Mouse (Mus musculus) MEL (cell line): ENCODE measurements around the gene Ndufb4.

ENCODE experiments used
- BHLHE40 ChIP-seq: IDR thresholded peaks from 2 replicates; pipeline ENCODE4 v1.6.1; 2012; ENCODE audit warnings: low read depth, mild to moderate bottlenecking, inconsistent platforms, low read length, improper control_type of control experiment, borderline replicate concordance
- CTCF ChIP-seq, 3 experiments: IDR thresholded peaks in 2 of 3; conservative IDR thresholded peaks in 1 of 3; 2 replicates each; pipeline ENCODE4 v1.5.1; 2011 to 2012; ENCODE audit warnings: low read length in 3 of 3, low read depth in 2 of 3, mild to moderate bottlenecking in 2 of 3, improper control_type of control experiment in 1 of 3, inconsistent platforms in 1 of 3, mixed read lengths in 1 of 3, moderate library complexity in 1 of 3; ENCODE audit not compliant: control insufficient read depth in 1 of 3, insufficient read depth in 1 of 3, poor library complexity in 1 of 3, severe bottlenecking in 1 of 3
- EP300 ChIP-seq, 2 experiments: IDR thresholded peaks; 2 replicates each; pipeline ENCODE4 v1.6.1; 2011; ENCODE audit warnings: improper control_type of control experiment in 2 of 2, low read length in 2 of 2, low read depth in 1 of 2, mild to moderate bottlenecking in 1 of 2
- HCFC1 ChIP-seq: IDR thresholded peaks from 2 replicates; pipeline ENCODE4 v1.6.1; 2012; ENCODE audit warnings: low read depth, mild to moderate bottlenecking, inconsistent platforms, low read length, improper control_type of control experiment, moderate library complexity
- MAFK ChIP-seq: IDR thresholded peaks from 2 replicates; pipeline ENCODE4 v1.6.1; 2011; ENCODE audit warnings: low read depth, mild to moderate bottlenecking, low read length, improper control_type of control experiment, borderline replicate concordance
- MAX ChIP-seq: IDR thresholded peaks from 2 replicates; pipeline ENCODE4 v1.6.1; 2011; ENCODE audit warnings: low read length, improper control_type of control experiment
- MXI1 ChIP-seq: IDR thresholded peaks from 2 replicates; pipeline ENCODE4 v1.6.1; 2011; ENCODE audit warnings: mild to moderate bottlenecking, low read depth, low read length, improper control_type of control experiment
- POLR2A ChIP-seq, 2 experiments: IDR thresholded peaks; 2 replicates each; pipeline ENCODE4 v1.6.1; 2011 to 2012; ENCODE audit warnings: low read length in 2 of 2, mild to moderate bottlenecking in 2 of 2, control low read depth in 1 of 2, improper control_type of control experiment in 1 of 2, low read depth in 1 of 2, moderate library complexity in 1 of 2; ENCODE audit not compliant: control insufficient read depth in 1 of 2, insufficient read depth in 1 of 2, poor library complexity in 1 of 2
- RCOR1 ChIP-seq: IDR thresholded peaks from 2 replicates; pipeline ENCODE4 v1.6.1; 2012; ENCODE audit warnings: low read depth, mild to moderate bottlenecking, inconsistent platforms, low read length, improper control_type of control experiment
- SMC3 ChIP-seq: IDR thresholded peaks from 2 replicates; pipeline ENCODE4 v1.6.1; 2011; ENCODE audit warnings: low read depth, low read length, improper control_type of control experiment
- UBTF ChIP-seq: IDR thresholded peaks from 2 replicates; pipeline ENCODE4 v1.6.1; 2012; ENCODE audit warnings: low read depth, mild to moderate bottlenecking, inconsistent platforms, low read length, improper control_type of control experiment, moderate library complexity, borderline replicate concordance; ENCODE audit not compliant: insufficient read depth
- USF1 ChIP-seq: IDR thresholded peaks from 2 replicates; pipeline ENCODE4 v1.6.1; 2014; ENCODE audit warnings: low read depth, mild to moderate bottlenecking, inconsistent platforms, low read length, improper control_type of control experiment, moderate library complexity
- USF2 ChIP-seq, 2 experiments: IDR thresholded peaks; 2 replicates each; pipeline ENCODE4 v1.6.1; 2011 to 2012; ENCODE audit warnings: improper control_type of control experiment in 2 of 2, low read length in 2 of 2, borderline replicate concordance in 1 of 2, inconsistent platforms in 1 of 2, low read depth in 1 of 2, mild to moderate bottlenecking in 1 of 2; ENCODE audit not compliant: insufficient read depth in 1 of 2

DNA sequence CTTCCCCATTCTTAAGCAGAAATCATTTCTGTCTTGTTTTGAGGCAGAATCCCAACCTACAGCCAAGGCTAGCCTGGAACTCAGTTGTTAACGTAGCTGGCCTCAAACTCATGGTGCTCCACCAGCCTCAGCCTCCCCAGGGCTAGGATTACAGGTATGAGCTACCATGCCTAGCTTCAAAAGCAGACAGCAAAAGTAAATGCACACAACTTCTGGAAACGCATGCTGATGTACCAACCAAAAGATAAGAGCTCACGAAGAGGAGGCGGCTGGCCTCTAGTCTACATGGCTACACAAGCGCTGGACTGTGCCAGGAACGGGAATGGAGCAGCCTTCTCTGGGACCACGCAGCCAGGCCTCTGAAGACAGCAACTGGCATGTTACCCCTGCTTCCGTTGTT is 6.3 kb downstream of the Ndufb4 start:
- no peak for TF ChIP-seq MXI1
- TF ChIP-seq CTCF (IDR thresholded peaks at IDR 0.05 in 2 of 3, conservative IDR thresholded peaks at IDR 0.05 in 1 of 3; ENCODE audit: control insufficient read depth in 1 of 3, insufficient read depth in 1 of 3, low read depth in 2 of 3, low read length in 3 of 3, poor library complexity in 1 of 3, severe bottlenecking in 1 of 3) = no peak
- TF ChIP-seq USF2 (IDR thresholded peaks at IDR 0.05; ENCODE audit: borderline replicate concordance in 1 of 2, insufficient read depth in 1 of 2, low read depth in 1 of 2, low read length in 2 of 2) = no peak
- TF ChIP-seq EP300 (IDR thresholded peaks at IDR 0.05; ENCODE audit: low read depth in 1 of 2, low read length in 2 of 2) = no peak
- no peak for TF ChIP-seq SMC3
- no peak for TF ChIP-seq UBTF
- TF ChIP-seq MAX = no peak
- no peak for TF ChIP-seq MAFK
- no peak for TF ChIP-seq RCOR1
- no peak for TF ChIP-seq POLR2A (IDR thresholded peaks at IDR 0.05; ENCODE audit: control insufficient read depth in 1 of 2, insufficient read depth in 1 of 2, low read depth in 1 of 2, low read length in 2 of 2, poor library complexity in 1 of 2)
- TF ChIP-seq USF1 = no peak
- TF ChIP-seq BHLHE40 = no peak
- no peak for TF ChIP-seq HCFC1
